In the genomic region with DNA sequence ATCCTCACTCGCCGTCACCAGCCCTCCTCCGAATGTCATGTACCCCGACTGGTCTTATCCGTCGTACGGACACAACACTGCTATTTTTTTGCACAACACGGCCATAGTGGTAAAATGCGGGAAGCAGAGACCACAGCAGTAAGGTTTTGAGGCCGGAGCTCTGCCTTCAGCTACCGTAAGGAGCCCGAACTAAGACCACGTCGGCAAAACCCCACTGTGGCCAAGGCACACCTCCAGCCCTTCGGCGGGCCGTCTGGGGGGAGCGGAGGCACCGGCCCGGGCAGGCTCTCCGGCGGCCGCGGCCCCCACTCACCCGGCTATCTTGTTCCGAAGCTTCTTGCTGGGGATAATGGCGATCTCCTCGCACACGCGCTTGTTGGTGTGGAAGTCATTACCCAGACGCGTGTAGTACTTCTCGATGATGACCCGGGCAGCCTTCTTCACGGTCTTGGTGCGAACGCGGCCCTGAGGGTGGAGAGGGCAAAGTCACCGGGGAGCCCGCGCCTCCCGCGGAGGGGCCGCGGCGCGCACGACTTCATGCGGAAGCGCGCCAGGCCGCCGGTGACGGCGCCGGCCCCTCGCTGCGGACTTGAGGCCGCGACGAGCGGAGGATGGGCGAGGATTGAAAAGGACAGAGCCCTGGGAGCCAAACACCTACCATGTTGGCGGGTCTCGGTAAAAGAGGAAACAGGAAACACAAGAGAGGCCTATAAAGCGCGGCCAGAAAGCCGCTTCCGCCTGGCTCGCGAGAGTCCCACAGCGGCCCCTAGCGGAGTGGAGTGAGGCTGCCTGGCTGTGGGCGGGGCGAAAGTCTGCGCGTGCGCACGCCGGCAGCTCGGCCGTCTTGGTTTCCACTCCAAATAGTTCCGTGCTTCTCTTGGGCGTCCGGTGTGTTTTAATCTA, we compare ENCODE assay signal across 8 mouse cellular contexts. TPM values are rescaled to one million over a fixed set of nuclear protein-coding genes. Genes with fewer than 3 reads are reported as not detected.
DNase-seq lines count a peak whose midpoint lies in the region; ATAC-seq lines count a peak whose summit lies in the region.

A gene (minus strand): TSS at position 711 of the 903 bp plus-strand sequence.

- peak; percentile 97 for DNase-seq in ZHBTc4 (ENCODE audit: low read depth, low spot score)
- DNase-seq in gastrocnemius, adult 8-10 months (ENCODE audit: low spot score in 2 of 2) = peak; percentile 94 to 95
- DNase-seq in hindlimb bud, embryonic 11.5 days (ENCODE audit: extremely low spot score, low read depth, low spot score) = peak; percentile 79
- DNase-seq in left cerebral cortex, adult 8-10 months (ENCODE audit: low spot score in 2 of 2) = peak; percentile 90 to 97
- peak; percentile 96 to 97 for DNase-seq in right cerebral cortex, postnatal 10 days (ENCODE audit: low spot score in 2 of 2)
- peak; percentile 99 for DNase-seq in urinary bladder, postnatal 25 days (ENCODE audit: low spot score)

- peaks cover 51% of the 10 kb centered on the region for H3K4me1 ChIP-seq in megakaryocyte, embryonic 14.5 days

- H3K27me3 ChIP-seq in megakaryocyte, embryonic 14.5 days (replicated peaks) = peaks cover 10% of the 10 kb centered on the region

- no peaks in the 10 kb centered on the region for H3K9me3 ChIP-seq in megakaryocyte, embryonic 14.5 days

- H3K4me3 ChIP-seq in megakaryocyte, embryonic 14.5 days (replicated peaks) = peak within 1 kb of the TSS; percentile 93

- ATAC-seq in common myeloid progenitor, adult 5-6 weeks (replicated peaks; ENCODE audit: low read depth, poor library complexity, severe bottlenecking) = peak; percentile 81

- H3K36me3 ChIP-seq in megakaryocyte, embryonic 14.5 days (replicated peaks; ENCODE audit: low read length) = peaks cover 44% of the 10 kb centered on the region

RNA-seq across cellular contexts. Expression of the gene that starts here (rescaled TPM):
- 3,700 and 3,979 TPM in 2 replicates for total RNA-seq in common myeloid progenitor, adult 5-6 weeks (2017)
- total RNA-seq in gastrocnemius, adult 8-10 months (2022) = 100 to 1,000 TPM; 756 to 885 (median 813) TPM
- total RNA-seq in left cerebral cortex, adult 8-10 months (2022) = 100 to 1,000 TPM; 520 to 601 (median 552) TPM
- polyA plus RNA-seq in megakaryocyte, embryonic 14.5 days (2012; ENCODE audit: insufficient read depth, low replicate concordance) = 57.3 and 223 TPM in 2 replicates

Comparison
In these comparisons a context has a peak if more than half of its experiments do, and no peak if none do; other contexts are left out.
1. Peak in every context shown above with its lines: DNase-seq, ATAC-seq and H3K4me3 ChIP-seq.